Mouse (Mus musculus): ENCODE measurements around the gene Gm10382. TPM values are rescaled to one million over a fixed set of nuclear protein-coding genes. Genes with fewer than 3 reads are reported as not detected.
A peak's percentile ranks its signal among the peaks of the same experiment; 100 is the strongest.

The Gm10382 gene
- polyA plus RNA-seq, 1 experiment from 2014 or later, result 0.20 TPM

DNA sequence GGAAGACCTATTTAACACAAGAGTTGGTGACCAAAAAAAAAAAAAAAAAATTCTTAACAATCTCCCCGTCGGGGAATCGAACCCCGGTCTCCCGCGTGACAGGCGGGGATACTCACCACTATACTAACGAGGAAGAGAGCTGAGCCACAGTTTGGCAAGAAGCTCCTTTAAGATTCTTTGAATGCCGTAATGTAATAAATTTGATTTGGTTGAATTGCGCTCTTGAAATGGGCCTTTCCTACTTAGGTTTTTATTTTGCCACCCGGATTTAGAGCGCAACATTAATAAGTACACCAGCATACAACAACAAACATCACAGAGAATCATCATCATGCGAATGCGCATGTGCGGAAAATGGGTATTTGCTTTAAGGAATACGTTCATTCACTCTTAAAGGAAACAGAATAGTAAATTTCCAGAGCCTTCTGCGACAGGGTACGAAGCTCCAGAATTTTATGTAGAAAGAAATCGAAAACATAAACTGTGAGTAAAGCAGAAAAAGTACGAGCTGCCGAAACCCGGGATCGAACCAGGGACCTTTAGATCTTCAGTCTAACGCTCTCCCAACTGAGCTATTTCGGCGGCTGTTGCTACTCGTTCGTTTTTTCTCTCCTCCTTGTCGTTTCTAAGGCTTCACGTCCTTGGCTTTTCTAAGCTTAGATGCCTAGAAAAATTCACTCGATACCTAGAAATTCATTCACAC lies 16.6 kb downstream of the Gm10382 start:
- H3K9me3 ChIP-seq (ENCODE audit: control insufficient read depth, low read depth, low read length), result no peaks in the 10 kb centered on the region
- H3K4me2 ChIP-seq (replicated peaks; ENCODE audit: low read depth, low read length), result peak overlapping the region; percentile 85
- no peaks in the 10 kb centered on the region for H3K36me3 ChIP-seq (ENCODE audit: control insufficient read depth, insufficient read depth, low read length)
- H3K4me1 ChIP-seq (ENCODE audit: control insufficient read depth, insufficient read depth, low read length), result peaks cover 18% of the 10 kb centered on the region
- H3K4me3 ChIP-seq (ENCODE audit: low read depth, low read length), result peak overlapping the region; percentile 62
- WGBS, result under 1% methylated on average over 31 of the region's 31 CpGs
- H3K27me3 ChIP-seq (ENCODE audit: control insufficient read depth, insufficient read depth, low read length), result no peaks in the 10 kb centered on the region
- H3K27ac ChIP-seq (ENCODE audit: low read length), result peak overlapping the region; percentile 90
- peak overlapping the region; percentile 64 for H3K9ac ChIP-seq (replicated peaks; ENCODE audit: low read depth, low read length)
- peak; percentile 58; the same call in 1 of the 2 replicates for ATAC-seq (ENCODE audit: insufficient number of reproducible peaks, insufficient read depth, low FRiP score, low read depth)

DNA sequence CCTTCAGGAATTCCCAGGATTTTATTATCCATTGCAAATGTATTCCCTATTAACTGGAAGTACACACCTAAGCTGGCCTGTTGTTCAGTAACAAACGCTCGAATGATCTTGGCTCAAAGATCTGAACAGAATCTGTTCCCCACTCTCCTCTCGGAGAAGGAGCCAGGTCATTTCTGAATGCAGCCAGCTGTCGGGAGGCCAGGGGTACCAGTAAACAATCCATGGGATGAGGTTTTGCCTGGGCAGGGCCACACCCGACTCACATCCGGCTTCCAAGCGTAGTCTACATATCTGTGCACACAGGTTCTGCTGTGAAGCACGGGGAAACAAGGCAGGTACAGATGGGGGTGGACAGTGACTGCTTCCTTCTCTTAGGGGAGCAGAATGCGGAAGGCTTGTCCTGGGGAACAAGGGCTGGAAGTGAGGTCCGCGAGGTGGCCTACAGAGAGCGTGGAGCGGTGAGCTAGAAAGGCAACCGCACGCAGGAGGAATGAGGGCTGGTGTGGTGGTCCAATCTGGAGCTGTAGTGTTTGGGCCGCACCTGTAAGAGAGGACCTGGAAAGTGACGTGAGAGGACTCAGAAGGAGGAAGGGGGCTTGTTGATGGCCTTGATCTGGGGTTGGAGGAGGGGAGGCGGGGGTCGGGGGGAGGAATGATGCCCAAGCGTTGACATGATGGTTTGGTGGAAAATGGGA lies 17.3 kb downstream of the Gm10382 start:
- peaks cover 18% of the 10 kb centered on the region for H3K4me1 ChIP-seq (ENCODE audit: control insufficient read depth, insufficient read depth, low read length)
- H3K27ac ChIP-seq (ENCODE audit: low read length), result peak overlapping the region; percentile 90
- no peaks in the 10 kb centered on the region for H3K27me3 ChIP-seq (ENCODE audit: control insufficient read depth, insufficient read depth, low read length)
- WGBS, result 2% methylated on average over 20 of the region's 20 CpGs
- H3K4me3 ChIP-seq (ENCODE audit: low read depth, low read length), result peak overlapping the region; percentile 62
- H3K4me2 ChIP-seq (replicated peaks; ENCODE audit: low read depth, low read length), result peak overlapping the region; percentile 85
- peak; percentile 40 for ATAC-seq (ENCODE audit: insufficient number of reproducible peaks, insufficient read depth, low FRiP score, low read depth)
- H3K36me3 ChIP-seq (ENCODE audit: control insufficient read depth, insufficient read depth, low read length), result no peaks in the 10 kb centered on the region
- H3K9me3 ChIP-seq (ENCODE audit: control insufficient read depth, low read depth, low read length), result no peaks in the 10 kb centered on the region
- peak overlapping the region; percentile 45 for H3K9ac ChIP-seq (replicated peaks; ENCODE audit: low read depth, low read length)

DNA sequence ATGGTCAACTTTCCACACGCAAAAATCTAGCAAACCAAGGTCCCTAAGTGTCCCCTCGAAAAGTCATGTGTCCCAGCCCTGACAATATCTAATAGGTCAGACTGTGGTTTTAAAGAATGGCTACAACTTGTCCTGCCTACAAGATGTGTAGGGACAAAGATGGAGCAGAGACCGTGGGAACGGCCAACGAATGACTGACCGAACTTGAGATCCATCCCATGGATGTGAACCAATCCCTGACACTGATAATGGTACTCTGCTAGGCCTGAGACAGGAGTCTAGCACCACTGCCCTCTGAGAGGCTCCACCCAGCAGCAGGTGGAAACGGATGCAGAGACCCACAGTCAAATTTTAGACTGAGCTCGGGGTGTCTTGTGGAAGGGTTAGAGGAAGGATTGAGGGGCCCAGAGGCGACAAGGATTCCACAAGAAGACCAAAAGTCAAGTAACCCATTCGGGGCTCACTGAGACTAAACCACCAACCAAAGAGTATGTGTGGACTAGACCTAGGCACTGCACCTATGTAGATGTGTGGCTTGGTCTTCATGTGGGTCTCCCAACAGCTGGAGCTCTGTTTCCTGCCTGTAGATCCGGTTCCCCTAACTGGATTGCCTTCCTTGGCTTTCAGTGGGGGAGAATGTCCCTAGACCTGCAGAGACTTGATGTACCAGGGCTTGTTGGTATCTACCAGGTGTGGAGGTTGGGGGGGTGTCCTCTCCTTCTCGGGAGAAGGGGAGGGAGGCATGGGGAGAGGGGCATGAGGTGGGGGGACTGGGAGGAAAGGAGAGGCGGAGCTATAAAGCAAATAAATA lies 18.1 kb downstream of the Gm10382 start:
- H3K4me1 ChIP-seq (ENCODE audit: control insufficient read depth, insufficient read depth, low read length), result peaks cover 18% of the 10 kb centered on the region
- no peaks in the 10 kb centered on the region for H3K36me3 ChIP-seq (ENCODE audit: control insufficient read depth, insufficient read depth, low read length)
- no peaks in the 10 kb centered on the region for H3K27me3 ChIP-seq (ENCODE audit: control insufficient read depth, insufficient read depth, low read length)
- no peak overlapping the region; the same call in 1 of the 2 replicates for H3K9ac ChIP-seq (replicated peaks; ENCODE audit: low read depth, low read length)
- no peak for ATAC-seq (ENCODE audit: insufficient number of reproducible peaks, insufficient read depth, low FRiP score, low read depth)
- WGBS, result 52% methylated on average over 13 of the region's 13 CpGs
- peak overlapping the region; percentile 90; the same call in 1 of the 2 replicates for H3K27ac ChIP-seq (ENCODE audit: low read length)
- H3K4me3 ChIP-seq (ENCODE audit: low read depth, low read length), result peak overlapping the region; percentile 62
- peak overlapping the region; percentile 85 for H3K4me2 ChIP-seq (replicated peaks; ENCODE audit: low read depth, low read length)
- H3K9me3 ChIP-seq (ENCODE audit: control insufficient read depth, low read depth, low read length), result no peaks in the 10 kb centered on the region

DNA sequence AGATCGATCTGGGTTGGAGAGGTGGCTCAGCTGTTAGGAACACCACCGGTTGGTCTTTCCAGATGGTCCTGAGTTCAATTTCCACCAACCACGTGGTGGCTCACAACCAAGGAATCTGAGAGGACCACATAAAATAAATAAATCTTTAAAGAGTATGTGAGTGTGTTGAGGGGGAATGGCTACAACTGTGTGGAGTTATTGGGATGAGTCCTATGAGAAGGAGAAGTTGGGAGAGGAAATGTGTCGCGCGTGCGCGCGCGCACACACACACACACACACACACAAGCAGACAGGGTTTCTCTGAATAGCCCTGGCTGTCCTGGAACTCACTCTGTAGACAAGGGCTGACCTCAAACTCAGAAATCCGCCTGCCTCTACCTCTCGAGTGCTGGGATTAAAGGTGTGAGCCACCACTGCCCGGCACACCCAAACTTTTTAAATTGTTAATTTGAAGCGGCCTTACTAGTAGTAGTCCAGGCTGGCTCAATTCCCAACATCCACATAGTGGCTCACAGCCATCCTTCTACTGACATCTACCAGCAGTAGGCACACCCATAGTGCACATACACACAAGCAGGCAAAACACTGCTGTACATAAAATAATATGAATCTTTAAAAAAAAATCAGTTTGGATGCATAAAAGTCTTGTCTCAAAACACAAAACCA lies 18.9 kb downstream of the Gm10382 start:
- ATAC-seq (ENCODE audit: insufficient number of reproducible peaks, insufficient read depth, low FRiP score, low read depth), result no peak
- Histone ChIP-seq H3K27ac (ENCODE audit: low read length) (no peak overlapping the region), H3K4me2 (replicated peaks; ENCODE audit: low read depth, low read length) (0 out of 2 replicates have a peak overlapping the region, but pooled peaks have one; percentile 42), H3K4me1 (ENCODE audit: control insufficient read depth, insufficient read depth, low read length) (peaks cover 18% of the 10 kb centered on the region), H3K9me3 (ENCODE audit: control insufficient read depth, low read depth, low read length) (no peaks in the 10 kb centered on the region), H3K9ac (replicated peaks; ENCODE audit: low read depth, low read length) (no peak overlapping the region), H3K36me3 (ENCODE audit: control insufficient read depth, insufficient read depth, low read length) (no peaks in the 10 kb centered on the region), H3K27me3 (ENCODE audit: control insufficient read depth, insufficient read depth, low read length) (no peaks in the 10 kb centered on the region), H3K4me3 (ENCODE audit: low read depth, low read length) (no peak overlapping the region)
- WGBS, result 67% methylated on average over 14 of the region's 14 CpGs

DNA sequence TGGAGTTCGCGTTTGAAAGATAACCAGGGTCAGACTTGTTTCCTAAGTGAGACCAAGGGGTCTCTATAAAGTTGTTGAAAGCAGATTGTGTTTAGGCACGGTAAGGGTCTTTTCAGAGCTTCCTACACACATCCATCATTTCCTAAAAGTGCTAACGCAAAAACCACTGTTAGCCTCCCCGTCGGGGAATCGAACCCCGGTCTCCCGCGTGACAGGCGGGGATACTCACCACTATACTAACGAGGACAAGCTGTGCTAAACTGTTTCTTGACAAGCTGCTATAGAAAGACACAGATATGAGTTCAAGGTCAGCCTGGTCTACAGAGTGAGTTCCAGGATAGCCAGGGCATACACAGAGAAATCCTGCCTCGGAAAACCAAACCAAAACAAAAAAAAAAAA lies 19.7 kb downstream of the Gm10382 start:
- ATAC-seq (ENCODE audit: insufficient number of reproducible peaks, insufficient read depth, low FRiP score, low read depth), result peak; percentile 69
- WGBS, result under 1% methylated on average over 13 of the region's 13 CpGs
- no peak overlapping the region for H3K9ac ChIP-seq (replicated peaks; ENCODE audit: low read depth, low read length)
- no peaks in the 10 kb centered on the region for H3K27me3 ChIP-seq (ENCODE audit: control insufficient read depth, insufficient read depth, low read length)
- peaks cover 18% of the 10 kb centered on the region for H3K4me1 ChIP-seq (ENCODE audit: control insufficient read depth, insufficient read depth, low read length)
- peak overlapping the region; percentile 21 for H3K4me3 ChIP-seq (ENCODE audit: low read depth, low read length)
- H3K9me3 ChIP-seq (ENCODE audit: control insufficient read depth, low read depth, low read length), result no peaks in the 10 kb centered on the region
- H3K4me2 ChIP-seq (replicated peaks; ENCODE audit: low read depth, low read length), result peak overlapping the region; percentile 42
- no peak overlapping the region for H3K27ac ChIP-seq (ENCODE audit: low read length)
- peaks cover 1% of the 10 kb centered on the region; the same call in 1 of the 2 replicates for H3K36me3 ChIP-seq (ENCODE audit: control insufficient read depth, insufficient read depth, low read length)

DNA sequence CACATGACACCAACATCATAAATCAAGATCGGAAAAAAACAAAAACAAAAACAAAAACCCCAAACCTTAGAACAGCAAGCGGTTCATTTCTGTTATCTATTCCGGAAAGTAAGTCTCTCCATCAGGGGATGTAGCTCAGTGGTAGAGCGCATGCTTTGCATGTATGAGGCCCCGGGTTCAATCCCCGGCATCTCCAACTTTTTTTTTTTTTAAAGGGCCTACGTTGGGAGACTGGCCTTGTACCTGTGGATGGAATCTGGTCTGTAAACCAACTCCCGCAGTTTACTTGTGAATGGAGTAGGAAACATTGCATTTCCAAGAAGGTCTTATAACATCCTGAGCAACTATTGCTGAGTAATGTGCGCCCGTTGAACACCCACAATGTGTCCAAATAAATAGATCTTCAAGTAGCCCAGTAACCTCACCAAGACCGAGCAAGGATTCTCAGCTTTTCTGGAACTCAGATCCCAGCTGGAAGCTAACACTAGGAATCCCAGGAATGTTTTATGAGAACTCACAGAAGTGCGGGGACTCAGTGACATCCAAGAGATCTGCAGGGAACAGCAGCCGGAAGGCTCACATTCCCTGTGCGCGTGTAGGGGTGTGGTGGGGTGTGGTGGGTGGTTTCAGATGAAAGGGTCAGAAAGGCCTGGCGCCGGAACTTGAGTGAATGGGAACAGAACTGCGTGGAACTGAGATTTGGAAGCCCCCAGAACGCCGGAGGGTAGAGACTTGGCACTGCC lies 20.4 kb downstream of the Gm10382 start:
- peak overlapping the region; percentile 42 for H3K4me2 ChIP-seq (replicated peaks; ENCODE audit: low read depth, low read length)
- H3K4me3 ChIP-seq (ENCODE audit: low read depth, low read length), result peak overlapping the region; percentile 21
- H3K27me3 ChIP-seq (ENCODE audit: control insufficient read depth, insufficient read depth, low read length), result no peaks in the 10 kb centered on the region
- peaks cover 18% of the 10 kb centered on the region for H3K4me1 ChIP-seq (ENCODE audit: control insufficient read depth, insufficient read depth, low read length)
- H3K9ac ChIP-seq (replicated peaks; ENCODE audit: low read depth, low read length), result no peak overlapping the region
- no peaks in the 10 kb centered on the region for H3K9me3 ChIP-seq (ENCODE audit: control insufficient read depth, low read depth, low read length)
- peaks cover 6% of the 10 kb centered on the region for H3K36me3 ChIP-seq (ENCODE audit: control insufficient read depth, insufficient read depth, low read length)
- 10% methylated on average over 20 of the region's 20 CpGs for WGBS
- ATAC-seq (ENCODE audit: insufficient number of reproducible peaks, insufficient read depth, low FRiP score, low read depth), result no peak
- H3K27ac ChIP-seq (ENCODE audit: low read length), result no peak overlapping the region

DNA sequence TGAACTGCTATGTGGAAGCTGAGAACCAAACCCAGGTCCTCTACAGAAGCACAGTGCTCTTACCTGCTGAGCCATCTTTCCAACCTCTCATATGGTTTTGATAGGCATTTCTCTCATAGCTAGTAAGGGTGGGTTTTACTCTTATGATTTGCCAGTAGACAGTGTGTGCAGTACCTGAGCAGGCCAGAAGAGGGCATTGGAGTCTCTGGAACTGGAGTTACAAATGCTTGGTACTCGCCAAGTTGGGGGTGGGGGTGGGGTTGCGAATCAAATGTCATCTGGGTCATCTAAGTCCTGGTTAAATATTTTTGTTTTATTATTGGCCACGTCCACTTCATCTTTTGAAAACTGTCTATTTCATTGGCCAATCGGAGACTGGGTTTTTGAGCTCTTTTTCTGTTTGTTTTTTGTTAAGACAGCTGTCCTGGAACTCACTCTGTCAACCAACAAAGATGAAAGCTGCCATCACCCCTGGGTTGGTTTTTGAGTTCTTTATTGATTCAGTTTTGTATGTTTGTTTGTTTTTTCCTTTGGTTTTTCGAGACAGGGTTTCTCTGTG lies 22.9 kb downstream of the Gm10382 start:
- H3K4me3 ChIP-seq (ENCODE audit: low read depth, low read length), result no peak overlapping the region
- H3K27me3 ChIP-seq (ENCODE audit: control insufficient read depth, insufficient read depth, low read length), result no peaks in the 10 kb centered on the region
- no peak overlapping the region for H3K9ac ChIP-seq (replicated peaks; ENCODE audit: low read depth, low read length)
- peaks cover 27% of the 10 kb centered on the region for H3K36me3 ChIP-seq (ENCODE audit: control insufficient read depth, insufficient read depth, low read length)
- no peak for ATAC-seq (ENCODE audit: insufficient number of reproducible peaks, insufficient read depth, low FRiP score, low read depth)
- H3K4me1 ChIP-seq (ENCODE audit: control insufficient read depth, insufficient read depth, low read length), result peaks cover 13% of the 10 kb centered on the region
- H3K4me2 ChIP-seq (replicated peaks; ENCODE audit: low read depth, low read length), result no peak overlapping the region
- H3K27ac ChIP-seq (ENCODE audit: low read length), result no peak overlapping the region
- no peaks in the 10 kb centered on the region for H3K9me3 ChIP-seq (ENCODE audit: control insufficient read depth, low read depth, low read length)
- 66% methylated on average over 5 of the region's 5 CpGs for WGBS
